Mouse (Mus musculus): Measurements from ENCODE around the gene Rps3a1. TPM values are rescaled to one million over a fixed set of nuclear protein-coding genes. Genes with fewer than 3 reads are reported as not detected.

Gene Rps3a1
- polyA plus RNA-seq (2012; rRNA removed; ENCODE audit: low replicate concordance): 225 and 507 TPM in 2 replicates

GRCm38 (mm10) chr3:86142263-86142933, at the start of gene Rps3a1:
Rps3a1 (minus strand) TSS chr3:86142702.

Other genes starting within 250 kb of the Rps3a1 start
- gene Sh3d19, start 171.6 kb downstream of the Rps3a1 start, polyA plus RNA-seq (2012; rRNA removed; ENCODE audit: low replicate concordance): 36.5 and 82.2 TPM in 2 replicates
- not detected in 2 replicates for gene Prss48, start 140.2 kb downstream of the Rps3a1 start, polyA plus RNA-seq (2012; rRNA removed; ENCODE audit: low replicate concordance)
- gene Lrba, start 82.0 kb upstream of the Rps3a1 start, polyA plus RNA-seq (2012; rRNA removed; ENCODE audit: low replicate concordance): 11.7 and 14.9 TPM in 2 replicates